Mouse (Mus musculus) midbrain, embryonic 12.5 days (tissue): Measurements from ENCODE around the gene Pim2. TPM values are rescaled to one million over a fixed set of nuclear protein-coding genes. Genes with fewer than 3 reads are reported as not detected.

ENCODE experiments used
- ATAC-seq: fragments of 200-750 bp; cut with Nextera tagmentation; 2 replicates; pipeline ENCODE4 v1.8.0; 2017; ENCODE audit warnings: low read depth, moderate TSS enrichment, moderate library complexity; ENCODE audit not compliant: low FRiP score
- H3K27ac ChIP-seq: fragments of 300-500 bp; sonication (generic); replicated peaks from 2 replicates; pipeline ENCODE4 v1.5.1; 2016; ENCODE audit warnings: mild to moderate bottlenecking
- H3K27me3 ChIP-seq: fragments of 300-500 bp; sonication (generic); 2 replicates; pipeline ENCODE4 v1.6.1; 2016; ENCODE audit warnings: mild to moderate bottlenecking
- H3K36me3 ChIP-seq: fragments of 300-500 bp; sonication (generic); 2 replicates; pipeline ENCODE4 v1.6.1; 2016
- H3K4me1 ChIP-seq: fragments of 300-500 bp; sonication (generic); 2 replicates; pipeline ENCODE4 v1.6.1; 2016
- H3K4me2 ChIP-seq: fragments of 300-500 bp; sonication (generic); replicated peaks from 2 replicates; pipeline ENCODE4 v1.6.1; 2016; ENCODE audit warnings: mild to moderate bottlenecking, moderate library complexity
- H3K4me3 ChIP-seq: fragments of 300-500 bp; sonication (generic); 2 replicates; pipeline ENCODE4 v1.5.1; 2016; ENCODE audit warnings: mild to moderate bottlenecking
- H3K9ac ChIP-seq: fragments of 300-500 bp; sonication (generic); replicated peaks from 2 replicates; pipeline ENCODE4 v1.6.1; 2016; ENCODE audit warnings: mild to moderate bottlenecking, moderate library complexity
- H3K9me3 ChIP-seq: fragments of 300-500 bp; sonication (generic); 2 replicates; pipeline ENCODE4 v1.6.1; 2016; ENCODE audit warnings: mild to moderate bottlenecking
- WGBS: fragments of 180-500 bp; shearing (Covaris S2); methylation state at CpG from one replicate; pipeline ENCODE4 v1.1.7; 2016; 5-methylcytosine and 5-hydroxymethylcytosine counted together
- polyA plus RNA-seq: library from polyadenylated mRNA; unstranded; fragments of >200 nt; fragmentation: Nextera tagmentation; extraction: Ambion mirVana; gene quantifications from 2 replicates; pipeline ENCODE4 v1.2.1, GENCODE M21; 2016

The Pim2 gene
- 19.2 and 19.7 TPM in 2 replicates for polyA plus RNA-seq

DNA sequence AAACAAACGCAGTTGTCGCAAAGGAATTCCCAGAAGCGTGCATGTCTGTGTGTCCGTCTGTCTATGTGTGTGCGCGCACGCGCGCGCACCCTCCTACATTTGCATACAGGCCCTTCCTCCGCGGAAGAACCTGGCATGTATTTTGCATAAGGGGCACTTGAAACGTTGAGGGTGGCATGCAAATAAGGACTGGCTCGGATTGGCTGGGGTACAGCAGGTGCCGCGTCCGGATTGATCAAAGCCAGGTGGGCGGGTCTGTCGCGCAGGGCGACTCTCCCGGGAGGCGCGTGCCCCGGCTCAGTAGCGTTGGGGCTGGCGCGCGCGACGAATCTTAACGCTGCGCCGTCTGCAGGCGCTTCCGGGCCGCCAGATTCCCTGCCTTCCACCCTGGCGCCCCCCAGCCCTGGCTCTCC, at the start of gene Pim2:
Gene Pim2 (plus strand): TSS at position 256 of the 413 bp plus-strand sequence.
- no peaks in the 10 kb centered on the region for H3K9me3 ChIP-seq
- peak within 1 kb of the TSS; percentile 52 for H3K9ac ChIP-seq
- 0 out of 2 replicates have a peak within 1 kb of the TSS, but pooled peaks have one; percentile 35 for H3K27ac ChIP-seq
- H3K4me2 ChIP-seq, result peak within 1 kb of the TSS; percentile 77
- ATAC-seq, result peak; percentile 88
- no peaks in the 10 kb centered on the region for H3K4me1 ChIP-seq
- WGBS, result 29% methylated on average over 37 of the region's 38 CpGs
- H3K27me3 ChIP-seq, result no peaks in the 10 kb centered on the region
- H3K4me3 ChIP-seq, result peak within 1 kb of the TSS; percentile 53
- peaks cover 5% of the 10 kb centered on the region; the same call in 1 of the 2 replicates for H3K36me3 ChIP-seq

DNA sequence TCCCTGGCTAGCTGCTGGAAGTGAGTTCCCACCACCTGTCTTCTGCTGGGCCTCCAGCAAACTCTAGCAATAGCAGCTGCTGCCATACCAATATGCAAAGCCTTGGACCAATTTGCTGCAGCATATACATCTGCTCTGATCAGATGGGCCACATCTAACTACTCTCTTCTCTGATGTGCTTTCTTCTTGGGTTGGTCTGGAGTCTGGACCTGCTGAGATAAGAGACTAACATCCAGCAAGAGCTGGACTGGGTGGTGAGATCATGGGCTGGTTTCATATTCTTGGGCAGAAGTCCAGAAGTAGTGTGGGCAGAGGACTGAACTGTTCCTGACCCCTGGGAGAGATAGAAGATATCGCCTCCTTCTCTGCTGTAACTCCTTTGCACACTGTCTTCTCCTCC, 40.9 kb upstream of the Pim2 start:
- ATAC-seq, result no peak
- Histone ChIP-seq H3K9me3 (no peaks in the 10 kb centered on the region), H3K9ac (no peak overlapping the region), H3K4me3 (no peak overlapping the region), H3K27ac (no peak overlapping the region), H3K4me1 (no peaks in the 10 kb centered on the region), H3K27me3 (no peaks in the 10 kb centered on the region), H3K36me3 (no peaks in the 10 kb centered on the region), H3K4me2 (no peak overlapping the region)
- WGBS, result 67% methylated on average over 1 of the region's 1 CpGs

DNA sequence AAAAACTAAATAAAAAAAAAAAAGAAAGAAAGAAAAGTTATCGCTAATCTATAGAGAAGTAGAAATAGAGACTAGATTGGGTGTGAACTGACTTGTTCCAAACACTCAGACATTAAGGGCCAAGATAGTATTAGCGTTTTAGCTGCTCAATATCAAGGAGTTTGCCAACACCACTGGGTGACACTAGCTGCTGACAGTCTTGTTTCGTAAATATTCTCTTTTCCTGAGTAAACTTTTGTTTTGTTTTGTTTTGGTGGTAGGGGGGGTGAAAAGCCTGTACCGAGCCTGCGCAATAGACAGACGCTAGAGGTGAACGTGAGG, 37.3 kb upstream of the Pim2 start:
- no peak overlapping the region for H3K27ac ChIP-seq
- H3K27me3 ChIP-seq, result no peaks in the 10 kb centered on the region
- H3K4me3 ChIP-seq, result peak overlapping the region; percentile 83

DNA sequence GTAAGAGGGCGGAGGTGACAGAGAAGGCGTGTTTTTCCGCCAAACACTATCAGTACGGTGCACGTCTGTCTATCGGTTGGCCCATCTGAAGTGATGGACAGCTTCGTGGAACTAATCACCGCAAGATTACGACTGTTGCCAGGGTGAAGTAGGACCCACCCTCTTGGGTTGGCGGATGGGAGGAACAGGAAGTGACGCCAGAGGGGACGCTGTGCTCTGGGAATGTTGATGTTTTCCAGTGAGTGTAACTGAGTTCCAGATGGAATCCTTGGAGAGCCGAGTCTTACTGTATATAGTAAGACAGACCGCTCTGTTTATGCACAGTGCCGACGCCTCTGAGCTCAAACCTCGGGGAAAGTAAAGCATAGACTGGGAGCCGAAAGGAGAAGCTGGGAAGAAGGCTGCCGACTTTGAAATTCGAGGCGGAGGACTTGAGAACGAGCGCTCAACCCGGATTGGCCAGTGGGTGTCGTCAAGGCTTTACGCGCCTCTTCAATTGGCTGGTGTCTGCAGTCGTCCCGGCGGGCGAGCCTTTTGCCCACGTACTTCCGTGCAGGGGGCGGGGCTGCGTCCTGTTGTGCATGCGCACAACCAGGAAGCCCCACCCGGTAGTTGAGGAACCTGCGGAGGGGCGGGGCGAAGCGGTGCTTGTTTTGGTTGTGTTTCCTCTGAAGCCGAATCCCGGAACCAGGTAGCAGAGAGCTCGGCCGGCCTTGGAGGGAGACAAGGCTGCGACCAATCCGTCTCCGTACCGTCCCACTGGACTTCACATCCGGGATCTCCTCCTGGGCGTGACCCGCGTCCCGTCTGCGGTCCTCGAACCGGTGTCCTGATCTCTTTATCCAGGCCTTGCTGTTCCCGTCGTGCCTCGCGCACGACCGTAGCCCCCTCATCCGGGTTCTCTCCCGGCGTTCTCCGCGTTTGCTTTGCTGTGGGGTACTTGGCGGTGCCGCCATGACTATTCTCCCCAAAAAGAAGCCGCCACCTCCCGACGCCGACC, 36.6 kb upstream of the Pim2 start, which contains the start of gene Otud5:
Gene Otud5 (plus strand): TSS at position 202 of the 1,000 bp plus-strand sequence.
- no peaks in the 10 kb centered on the region for H3K9me3 ChIP-seq
- peak; percentile 97 for ATAC-seq
- 18% methylated on average over 71 of the region's 74 CpGs for WGBS
- no peaks in the 10 kb centered on the region for H3K27me3 ChIP-seq
- H3K27ac ChIP-seq, result peak within 1 kb of the TSS; percentile 87
- peaks cover 18% of the 10 kb centered on the region; the same call in 1 of the 2 replicates for H3K4me1 ChIP-seq
- H3K4me2 ChIP-seq, result peak within 1 kb of the TSS; percentile 72
- H3K36me3 ChIP-seq, result 0 out of 2 replicates have a peak, but pooled peaks cover 4% of the 10 kb centered on the region
- H3K9ac ChIP-seq, result peak within 1 kb of the TSS; percentile 87
- peak within 1 kb of the TSS; percentile 83 for H3K4me3 ChIP-seq

More for the DNA sequence above, 37.3 kb upstream of the Pim2 start:
- Histone ChIP-seq H3K4me2 (peak overlapping the region; percentile 45), H3K9ac (no peak overlapping the region), H3K36me3 (0 out of 2 replicates have a peak, but pooled peaks cover 4% of the 10 kb centered on the region), H3K4me1 (peaks cover 18% of the 10 kb centered on the region; the same call in 1 of the 2 replicates), H3K9me3 (no peaks in the 10 kb centered on the region)
- no peak for ATAC-seq
- 19% methylated on average over 7 of the region's 7 CpGs for WGBS

DNA sequence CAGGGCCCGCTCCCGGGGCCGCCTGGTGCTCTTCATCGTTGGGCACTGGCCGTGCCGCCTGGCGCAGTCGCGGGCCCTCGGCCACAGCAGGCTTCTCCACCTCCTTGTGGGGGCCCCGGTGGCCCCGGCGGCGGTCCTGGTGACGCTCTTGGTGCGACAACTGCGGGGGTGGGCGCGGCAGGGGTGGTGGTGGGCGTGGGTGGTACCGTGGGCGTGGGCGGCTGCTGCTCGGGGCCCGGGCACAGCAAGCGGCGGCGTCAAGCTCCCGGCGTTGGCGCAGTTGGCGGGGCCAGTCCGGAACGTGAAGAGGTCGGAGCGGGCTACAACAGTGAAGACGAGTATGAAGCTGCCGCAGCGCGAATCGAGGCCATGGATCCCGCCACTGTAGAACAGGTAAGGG, 35.7 kb upstream of the Pim2 start:
- Histone ChIP-seq H3K27ac (peak overlapping the region; percentile 87), H3K27me3 (no peaks in the 10 kb centered on the region), H3K9ac (peak overlapping the region; percentile 87), H3K4me1 (peaks cover 18% of the 10 kb centered on the region; the same call in 1 of the 2 replicates), H3K36me3 (0 out of 2 replicates have a peak, but pooled peaks cover 4% of the 10 kb centered on the region), H3K4me3 (peak overlapping the region; percentile 83), H3K9me3 (no peaks in the 10 kb centered on the region), H3K4me2 (peak overlapping the region; percentile 72)
- no peak for ATAC-seq
- WGBS, result 22% methylated on average over 34 of the region's 42 CpGs

DNA sequence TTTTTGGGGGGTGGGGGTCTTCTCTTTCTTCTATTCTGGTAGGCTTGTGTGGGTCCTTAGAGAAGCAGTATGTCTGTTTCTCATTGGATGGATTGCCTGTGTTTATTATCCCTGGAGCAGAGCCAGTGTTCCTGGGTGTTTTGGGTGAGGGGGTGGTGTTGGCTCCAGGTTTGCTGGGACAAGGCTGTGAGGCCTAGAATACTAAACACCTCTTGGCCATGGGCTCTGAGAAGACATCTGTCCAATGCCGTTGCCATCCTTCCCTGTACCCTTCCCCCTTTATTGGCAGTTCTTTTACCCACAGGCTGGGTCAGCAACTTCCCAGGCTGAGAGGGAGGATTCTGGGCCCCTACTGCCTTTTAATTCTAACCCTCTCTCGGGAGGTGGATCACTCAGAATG, 30.2 kb upstream of the Pim2 start:
- no peak overlapping the region for H3K9ac ChIP-seq
- H3K36me3 ChIP-seq, result 0 out of 2 replicates have a peak, but pooled peaks cover 4% of the 10 kb centered on the region
- H3K27ac ChIP-seq, result no peak overlapping the region
- 86% methylated on average over 2 of the region's 2 CpGs for WGBS
- H3K4me2 ChIP-seq, result no peak overlapping the region
- no peaks in the 10 kb centered on the region for H3K9me3 ChIP-seq
- H3K4me3 ChIP-seq, result no peak overlapping the region
- H3K27me3 ChIP-seq, result no peaks in the 10 kb centered on the region
- ATAC-seq, result no peak
- peaks cover 14% of the 10 kb centered on the region; the same call in 1 of the 2 replicates for H3K4me1 ChIP-seq

DNA sequence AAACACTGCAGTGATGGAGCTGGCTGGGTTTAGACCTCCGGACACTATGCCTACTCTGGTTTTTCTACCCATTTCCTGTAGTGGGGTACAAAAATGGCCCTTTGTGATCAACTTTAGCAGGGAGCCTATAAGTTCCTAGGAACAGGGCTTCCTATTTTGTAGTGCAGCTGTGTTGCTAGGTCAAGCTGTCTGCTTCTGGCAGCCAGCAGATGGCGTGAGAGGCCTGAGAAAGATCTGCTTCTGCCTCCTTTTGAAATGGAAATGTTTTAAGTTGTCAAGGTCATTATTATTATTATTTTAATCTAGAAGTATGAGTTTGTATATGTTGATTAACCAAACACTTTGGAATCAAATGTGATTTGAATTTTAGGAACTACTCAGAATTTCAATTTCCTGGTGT, 23.5 kb upstream of the Pim2 start:
- WGBS, result 49% methylated on average over 2 of the region's 2 CpGs
- ATAC-seq, result no peak

DNA sequence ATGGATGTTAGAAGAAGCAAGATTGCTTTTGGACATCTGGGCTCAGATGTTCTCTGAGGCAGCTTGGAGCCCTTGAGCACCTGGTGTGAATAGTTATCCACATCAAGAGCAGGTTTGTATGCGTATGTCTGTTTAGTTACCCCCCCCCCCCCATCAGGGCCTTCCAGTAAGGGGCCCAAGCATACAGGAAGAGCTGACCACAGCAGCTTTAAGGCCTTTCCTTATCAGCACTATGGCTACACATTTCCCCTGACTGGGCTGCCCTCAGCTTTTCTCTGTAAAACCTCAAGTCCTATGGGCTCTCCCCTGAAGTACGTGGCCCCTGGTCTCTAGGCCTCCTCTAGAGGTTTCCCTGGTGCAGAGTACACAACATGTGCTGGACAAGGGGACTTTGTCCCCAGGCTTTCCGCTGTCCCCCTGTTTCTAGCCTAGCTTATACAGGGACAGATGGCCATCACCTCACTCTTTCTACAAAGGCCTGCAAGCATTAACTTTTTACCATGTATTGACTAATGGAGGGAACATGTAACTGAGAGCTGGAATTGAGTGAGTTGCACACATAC, 18.8 kb upstream of the Pim2 start:
- Histone ChIP-seq H3K27me3 (no peaks in the 10 kb centered on the region), H3K9me3 (no peaks in the 10 kb centered on the region), H3K27ac (no peak overlapping the region), H3K4me2 (no peak overlapping the region), H3K9ac (no peak overlapping the region), H3K4me1 (no peaks in the 10 kb centered on the region), H3K4me3 (no peak overlapping the region), H3K36me3 (0 out of 2 replicates have a peak, but pooled peaks cover 4% of the 10 kb centered on the region)
- WGBS, result 85% methylated on average over 3 of the region's 3 CpGs
- no peak for ATAC-seq

More for the DNA sequence above, 23.5 kb upstream of the Pim2 start:
- H3K4me2 ChIP-seq, result no peak overlapping the region
- H3K36me3 ChIP-seq, result 0 out of 2 replicates have a peak, but pooled peaks cover 4% of the 10 kb centered on the region
- no peaks in the 10 kb centered on the region for H3K4me1 ChIP-seq
- H3K9ac ChIP-seq, result no peak overlapping the region
- no peaks in the 10 kb centered on the region for H3K27me3 ChIP-seq
- no peaks in the 10 kb centered on the region for H3K9me3 ChIP-seq
- H3K4me3 ChIP-seq, result no peak overlapping the region
- no peak overlapping the region for H3K27ac ChIP-seq

DNA sequence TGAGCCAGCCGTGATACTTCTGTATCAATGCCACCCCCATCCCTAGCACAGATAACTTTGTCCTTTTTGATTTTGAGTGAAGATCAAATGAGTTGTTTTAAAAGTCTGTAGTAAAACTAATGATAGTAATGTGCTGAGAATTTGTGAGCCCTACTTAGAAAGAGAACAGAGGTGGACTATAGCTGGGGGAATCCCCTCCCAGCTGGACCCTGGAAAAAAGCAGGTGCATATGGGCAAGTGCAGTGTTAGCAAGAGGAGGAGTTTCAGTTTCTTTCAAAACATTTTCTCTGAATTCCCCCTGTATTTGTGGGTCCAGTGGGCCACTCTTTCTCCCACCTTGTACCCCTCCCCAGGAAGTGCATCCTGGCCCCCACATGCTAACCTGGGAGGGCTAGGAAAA, 14.9 kb upstream of the Pim2 start:
- Histone ChIP-seq H3K4me3 (no peak overlapping the region), H3K9me3 (no peaks in the 10 kb centered on the region), H3K4me2 (no peak overlapping the region), H3K36me3 (peaks cover 4% of the 10 kb centered on the region; the same call in 1 of the 2 replicates), H3K4me1 (no peaks in the 10 kb centered on the region; the same call in 1 of the 2 replicates), H3K27ac (no peak overlapping the region), H3K9ac (no peak overlapping the region), H3K27me3 (no peaks in the 10 kb centered on the region)
- ATAC-seq, result no peak
- 84% methylated on average over 1 of the region's 1 CpGs for WGBS

DNA sequence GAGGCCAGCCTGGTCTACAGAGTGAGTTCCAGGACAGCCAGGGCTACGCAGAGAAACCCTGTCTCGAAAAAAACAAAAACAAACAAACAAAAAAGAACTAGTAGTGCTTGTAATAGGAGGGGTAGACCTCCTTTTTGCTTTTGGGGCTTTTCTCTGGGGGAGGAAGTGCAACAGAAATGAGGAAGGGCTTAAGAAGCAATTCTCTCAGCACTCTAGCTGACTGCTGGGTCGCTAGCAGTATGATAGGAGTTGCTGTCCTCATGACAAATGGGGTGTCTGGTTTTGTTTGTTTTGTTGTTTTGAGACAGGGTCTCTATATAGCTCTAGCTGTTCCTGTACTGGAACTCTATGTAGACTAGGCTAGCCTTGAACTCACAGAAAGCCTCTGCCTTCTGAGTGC, 13.5 kb upstream of the Pim2 start:
- peaks cover 7% of the 10 kb centered on the region; the same call in 1 of the 2 replicates for H3K36me3 ChIP-seq
- no peak overlapping the region for H3K4me3 ChIP-seq
- WGBS, result 84% methylated on average over 3 of the region's 3 CpGs
- H3K9ac ChIP-seq, result no peak overlapping the region
- H3K4me2 ChIP-seq, result no peak overlapping the region
- no peaks in the 10 kb centered on the region for H3K27me3 ChIP-seq
- H3K4me1 ChIP-seq, result no peaks in the 10 kb centered on the region; the same call in 1 of the 2 replicates
- no peak for ATAC-seq
- no peaks in the 10 kb centered on the region for H3K9me3 ChIP-seq
- no peak overlapping the region for H3K27ac ChIP-seq

DNA sequence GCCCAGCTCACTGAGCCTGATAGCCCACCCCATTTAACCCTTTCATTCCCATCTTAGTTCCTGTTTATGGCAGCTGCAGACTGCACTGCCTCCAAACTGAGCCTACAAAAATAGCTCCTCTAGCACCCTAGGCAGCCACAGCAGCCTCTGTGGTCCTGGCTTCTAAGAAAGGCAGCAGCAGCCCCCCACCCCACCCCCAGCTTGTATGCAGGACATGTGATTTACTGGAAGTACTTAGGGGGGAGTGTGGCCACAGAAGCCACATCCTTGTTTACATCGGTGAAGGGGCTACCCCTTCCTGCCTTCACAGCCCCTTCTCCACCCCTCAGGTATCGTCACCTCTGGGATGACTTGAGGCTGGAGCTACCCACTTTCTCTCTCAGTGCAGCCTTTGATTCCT, 12.7 kb upstream of the Pim2 start:
- H3K4me1 ChIP-seq, result no peaks in the 10 kb centered on the region; the same call in 1 of the 2 replicates
- no peaks in the 10 kb centered on the region for H3K27me3 ChIP-seq
- H3K9me3 ChIP-seq, result no peaks in the 10 kb centered on the region
- WGBS, result 83% methylated on average over 2 of the region's 2 CpGs
- H3K36me3 ChIP-seq, result peaks cover 7% of the 10 kb centered on the region; the same call in 1 of the 2 replicates
- H3K9ac ChIP-seq, result no peak overlapping the region
- H3K27ac ChIP-seq, result no peak overlapping the region
- no peak for ATAC-seq
- no peak overlapping the region for H3K4me2 ChIP-seq
- H3K4me3 ChIP-seq, result no peak overlapping the region
